Mouse (Mus musculus) forebrain, embryonic 11.5 days (tissue): ENCODE results near the gene Brpf1. TPM values are rescaled to one million over a fixed set of nuclear protein-coding genes. Genes with fewer than 3 reads are reported as not detected.

ENCODE experiments used
- ATAC-seq: fragments of 200-750 bp; cut with Nextera tagmentation; replicated peaks from 2 replicates; pipeline ENCODE4 v1.8.0; 2017; ENCODE audit warnings: moderate TSS enrichment; ENCODE audit not compliant: low FRiP score
- DNase-seq: peaks from one replicate; pipeline ENCODE4 v3.0.0-alpha.2; 2017; ENCODE audit warnings: low spot score
- H3K27ac ChIP-seq: fragments of 300-500 bp; sonication (generic); 2 replicates; pipeline ENCODE4 v1.5.1; 2014; ENCODE audit warnings: low read depth, low read length
- H3K27me3 ChIP-seq: fragments of 300-500 bp; sonication (generic); 2 replicates; pipeline ENCODE4 v1.6.1; 2014; ENCODE audit warnings: mild to moderate bottlenecking, low read length, mixed read lengths; ENCODE audit not compliant: control insufficient read depth, insufficient read depth
- H3K36me3 ChIP-seq: fragments of 300-500 bp; sonication (generic); 2 replicates; pipeline ENCODE4 v1.6.1; 2014; ENCODE audit warnings: mild to moderate bottlenecking, low read length, moderate library complexity, mixed read lengths; ENCODE audit not compliant: control insufficient read depth, insufficient read depth
- H3K4me1 ChIP-seq: fragments of 300-500 bp; sonication (generic); replicated peaks from 2 replicates; pipeline ENCODE4 v1.6.1; 2014; ENCODE audit warnings: low read length, mixed read lengths; ENCODE audit not compliant: control insufficient read depth, insufficient read depth
- H3K4me2 ChIP-seq: fragments of 300-500 bp; sonication (generic); 2 replicates; pipeline ENCODE4 v1.6.1; 2014; ENCODE audit warnings: low read depth, mild to moderate bottlenecking, low read length, moderate library complexity, mixed read lengths; ENCODE audit not compliant: severe bottlenecking
- H3K4me3 ChIP-seq: fragments of 300-500 bp; sonication (generic); 2 replicates; pipeline ENCODE4 v1.5.1; 2014; ENCODE audit warnings: low read depth, low read length
- H3K9ac ChIP-seq: fragments of 300-500 bp; sonication (generic); 2 replicates; pipeline ENCODE4 v1.6.1; 2014; ENCODE audit warnings: low read length
- H3K9me3 ChIP-seq: fragments of 300-500 bp; sonication (generic); 2 replicates; pipeline ENCODE4 v1.6.1; 2016; ENCODE audit warnings: low read length, mixed read lengths; ENCODE audit not compliant: control insufficient read depth
- WGBS: fragments of 180-500 bp; shearing (Covaris S2); extraction: QIAGEN DNeasy Blood & Tissue Kit; methylation state at CpG from one replicate; pipeline ENCODE4 v1.1.7; 2014; 5-methylcytosine and 5-hydroxymethylcytosine counted together
- polyA plus RNA-seq: library from polyadenylated mRNA; unstranded; fragments of >200 nt; fragmentation: Nextera tagmentation; extraction: Ambion mirVana; gene quantifications from 2 replicates; pipeline ENCODE4 v1.2.1, GENCODE M21; 2014

Gene Brpf1
- polyA plus RNA-seq, 1 experiment from 2014 or later = 31.9 TPM

GRCm38 (mm10) chr6:113281676-113282075, 25.3 kb upstream of the Brpf1 start:
- no peak for DNase-seq
- Histone ChIP-seq H3K9ac (no peak overlapping the region), H3K27ac (no peak overlapping the region), H3K27me3 (peaks cover 27% of the 10 kb centered on the region), H3K36me3 (no peaks in the 10 kb centered on the region), H3K4me1 (peaks cover 7% of the 10 kb centered on the region; the same call in 1 of the 2 replicates), H3K9me3 (no peaks in the 10 kb centered on the region), H3K4me3 (no peak overlapping the region), H3K4me2 (no peak overlapping the region)
- 62% methylated on average over 6 of the region's 6 CpGs for WGBS
- ATAC-seq = peak; percentile 27; the same call in 1 of the 2 replicates

- H3K27me3 ChIP-seq = peaks cover 27% of the 10 kb centered on the region
- no peaks in the 10 kb centered on the region for H3K9me3 ChIP-seq
- peak within 1 kb of the TSS; percentile 42 for H3K4me2 ChIP-seq
- no peak within 1 kb of the TSS for H3K9ac ChIP-seq
- DNase-seq (peak; percentile 79), ATAC-seq (peak; percentile 52; the same call in 1 of the 2 replicates)
- H3K4me3 ChIP-seq = 0 out of 2 replicates have a peak within 1 kb of the TSS, but pooled peaks have one; percentile 11
- whole genome bisulfite sequencing = 1% methylated on average over 37 of the region's 37 CpGs
- no peak within 1 kb of the TSS for H3K27ac ChIP-seq
- no peaks in the 10 kb centered on the region for H3K36me3 ChIP-seq
- peaks cover 7% of the 10 kb centered on the region; the same call in 1 of the 2 replicates for H3K4me1 ChIP-seq
Observed at GRCm38 (mm10) chr6:113282101-113282802, 24.7 kb upstream of the Brpf1 start, which contains the start of gene Cpne9. Gene Cpne9 (plus strand): TSS chr6:113282307.

- H3K36me3 ChIP-seq = no peaks in the 10 kb centered on the region
- H3K4me3 ChIP-seq = 0 out of 2 replicates have a peak overlapping the region, but pooled peaks have one; percentile 10
- H3K27me3 ChIP-seq = peaks cover 27% of the 10 kb centered on the region
- no peak overlapping the region for H3K27ac ChIP-seq
- DNase-seq (peak; percentile 54), ATAC-seq (0 out of 2 replicates have a peak, but pooled peaks have one; percentile 34)
- H3K4me1 ChIP-seq = peaks cover 7% of the 10 kb centered on the region; the same call in 1 of the 2 replicates
- WGBS = 1% methylated on average over 21 of the region's 22 CpGs
- peak overlapping the region; percentile 18; the same call in 1 of the 2 replicates for H3K4me2 ChIP-seq
- H3K9me3 ChIP-seq = no peaks in the 10 kb centered on the region
- H3K9ac ChIP-seq = no peak overlapping the region
Observed at GRCm38 (mm10) chr6:113282969-113283368, 24.0 kb upstream of the Brpf1 start.

GRCm38 (mm10) chr6:113283500-113283899, 23.4 kb upstream of the Brpf1 start:
- Histone ChIP-seq H3K9ac (no peak overlapping the region), H3K27me3 (peaks cover 27% of the 10 kb centered on the region), H3K4me3 (no peak overlapping the region), H3K9me3 (no peaks in the 10 kb centered on the region), H3K36me3 (no peaks in the 10 kb centered on the region), H3K27ac (no peak overlapping the region), H3K4me2 (no peak overlapping the region; the same call in 1 of the 2 replicates), H3K4me1 (peaks cover 7% of the 10 kb centered on the region; the same call in 1 of the 2 replicates)
- 6% methylated on average over 6 of the region's 6 CpGs for WGBS
- ATAC-seq (no peak), DNase-seq (no peak)

- no peak overlapping the region for H3K4me3 ChIP-seq
- H3K36me3 ChIP-seq = no peaks in the 10 kb centered on the region
- no peaks in the 10 kb centered on the region for H3K9me3 ChIP-seq
- ATAC-seq = no peak
- peaks cover 27% of the 10 kb centered on the region for H3K27me3 ChIP-seq
- no peak overlapping the region for H3K27ac ChIP-seq
- H3K9ac ChIP-seq = no peak overlapping the region
- no peak for DNase-seq
- 81% methylated on average over 3 of the region's 3 CpGs for WGBS
- H3K4me2 ChIP-seq = no peak overlapping the region
- H3K4me1 ChIP-seq = peaks cover 7% of the 10 kb centered on the region; the same call in 1 of the 2 replicates
Observed at GRCm38 (mm10) chr6:113284931-113285330, 22.0 kb upstream of the Brpf1 start.

GRCm38 (mm10) chr6:113286316-113286715, 20.6 kb upstream of the Brpf1 start:
- DNase-seq (no peak), ATAC-seq (no peak)
- Histone ChIP-seq H3K4me2 (no peak overlapping the region), H3K9ac (no peak overlapping the region), H3K27ac (no peak overlapping the region), H3K9me3 (no peaks in the 10 kb centered on the region), H3K4me3 (no peak overlapping the region), H3K36me3 (no peaks in the 10 kb centered on the region), H3K4me1 (peaks cover 7% of the 10 kb centered on the region; the same call in 1 of the 2 replicates), H3K27me3 (peaks cover 27% of the 10 kb centered on the region)
- WGBS = 70% methylated on average over 1 of the region's 1 CpGs

DNA sequence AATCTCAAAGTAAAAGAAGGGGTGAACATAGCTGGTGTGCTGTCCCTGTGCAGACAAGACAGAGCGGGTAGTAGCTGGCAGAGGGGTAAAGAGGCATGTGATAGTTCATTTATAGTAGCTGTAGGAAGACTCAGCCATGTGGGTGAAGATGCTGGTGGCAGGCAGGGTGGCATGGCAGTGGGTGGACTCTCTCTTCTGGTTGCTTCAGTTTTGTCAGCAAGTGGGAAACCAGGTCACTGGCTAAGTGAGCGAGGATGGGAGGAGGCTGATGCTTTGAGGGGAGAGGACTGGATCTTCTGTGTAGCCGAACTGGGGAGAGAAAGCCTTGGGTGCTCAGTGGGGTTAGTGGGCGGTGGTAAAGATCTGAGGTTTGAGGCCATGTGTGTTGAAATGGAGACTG, 19.7 kb upstream of the Brpf1 start:
- Histone ChIP-seq H3K9me3 (no peaks in the 10 kb centered on the region), H3K4me3 (no peak overlapping the region), H3K9ac (no peak overlapping the region), H3K4me1 (peaks cover 5% of the 10 kb centered on the region; the same call in 1 of the 2 replicates), H3K4me2 (no peak overlapping the region), H3K27ac (no peak overlapping the region), H3K36me3 (no peaks in the 10 kb centered on the region), H3K27me3 (peaks cover 22% of the 10 kb centered on the region)
- ATAC-seq (no peak), DNase-seq (no peak)
- 77% methylated on average over 4 of the region's 4 CpGs for WGBS

DNA sequence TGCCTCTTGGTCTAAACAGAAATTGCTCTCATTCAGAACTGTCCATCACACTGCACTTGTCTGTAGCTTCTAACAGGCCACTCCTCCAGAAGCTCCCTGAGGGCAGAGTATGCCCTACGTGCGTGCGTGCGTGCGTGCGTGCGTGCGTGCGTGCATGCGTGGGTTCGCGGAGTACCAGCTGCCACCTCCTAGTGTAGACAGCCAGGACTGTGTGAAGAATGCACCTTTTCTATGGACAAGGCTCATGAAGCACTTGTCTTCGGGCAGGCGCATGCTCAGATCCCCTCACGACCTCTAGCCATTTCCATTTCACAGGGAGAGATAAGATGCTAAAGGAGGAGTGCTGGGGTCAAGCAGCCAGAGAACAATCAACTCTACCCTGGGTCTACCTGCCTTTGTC, 17.6 kb upstream of the Brpf1 start:
- Histone ChIP-seq H3K9ac (no peak overlapping the region), H3K4me2 (no peak overlapping the region), H3K27me3 (peaks cover 3% of the 10 kb centered on the region; the same call in 1 of the 2 replicates), H3K9me3 (no peaks in the 10 kb centered on the region), H3K4me3 (no peak overlapping the region), H3K4me1 (no peaks in the 10 kb centered on the region), H3K27ac (no peak overlapping the region), H3K36me3 (no peaks in the 10 kb centered on the region)
- DNase-seq (no peak), ATAC-seq (no peak)
- WGBS = 94% methylated on average over 15 of the region's 15 CpGs
